Mouse (Mus musculus): Measurements from ENCODE around the gene Vmn2r28.
"Not testable (repeated sequence)": the region's sequence is repeated elsewhere in the genome, so short reads cannot be mapped to it uniquely, and the experiment has no call there.

Vmn2r28 gene

DNA sequence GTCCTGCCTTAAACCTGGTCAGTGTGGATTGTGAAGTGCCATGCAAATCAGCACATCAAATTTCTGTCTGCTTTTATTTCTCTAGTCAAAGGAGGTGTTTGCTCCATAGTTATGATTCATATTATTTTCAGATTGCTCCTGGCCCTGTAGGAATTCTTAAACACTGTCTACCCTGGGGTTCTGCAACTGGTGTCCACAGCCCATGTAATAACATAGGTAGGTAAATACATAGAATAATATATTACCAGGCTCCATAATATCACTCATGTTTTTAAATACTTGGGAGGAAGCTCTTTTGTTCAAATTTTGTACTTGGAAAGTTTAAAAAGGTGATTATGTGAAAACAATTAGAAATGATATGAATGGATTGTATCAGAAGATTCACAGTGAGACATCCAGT lies at the start of gene Vmn2r28:
Vmn2r28 (minus strand) TSS at position 101 of the 400 bp plus-strand sequence.
- not testable (repeated sequence) for DNase-seq (ENCODE audit: low read depth, low spot score)

DNA sequence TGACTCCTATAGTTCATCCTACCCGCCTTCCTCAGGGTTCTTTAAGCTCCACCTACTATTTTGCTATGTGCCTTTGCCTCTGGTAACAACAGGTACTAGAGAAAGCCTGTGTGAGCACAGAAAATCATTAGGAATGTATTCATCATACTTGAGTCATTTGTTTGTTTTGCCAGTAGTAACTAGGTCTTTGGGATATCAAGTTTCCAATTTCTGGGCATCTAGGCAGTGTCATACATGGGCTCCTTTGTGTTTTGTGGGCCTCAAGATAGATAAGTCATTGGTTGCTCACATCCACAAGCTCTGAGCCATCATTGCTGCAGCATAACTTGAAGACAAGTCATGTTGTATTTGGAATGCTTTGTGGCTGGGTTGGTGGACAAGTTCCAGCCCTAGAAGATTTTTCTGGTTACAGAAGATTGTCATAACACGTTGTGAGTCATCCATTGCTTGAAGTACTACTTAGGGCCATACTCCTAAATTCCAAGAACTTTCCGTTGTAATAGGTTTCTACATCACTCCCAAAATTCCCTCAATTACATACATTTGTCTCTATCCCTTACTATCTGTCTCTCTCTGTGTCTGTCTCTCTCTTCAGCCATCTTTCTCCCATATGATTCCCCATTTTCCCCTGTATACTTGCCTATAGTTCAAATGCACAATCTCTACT lies 47.1 kb upstream of the Vmn2r28 start:
- not testable (repeated sequence) for DNase-seq (ENCODE audit: low read depth, low spot score)

DNA sequence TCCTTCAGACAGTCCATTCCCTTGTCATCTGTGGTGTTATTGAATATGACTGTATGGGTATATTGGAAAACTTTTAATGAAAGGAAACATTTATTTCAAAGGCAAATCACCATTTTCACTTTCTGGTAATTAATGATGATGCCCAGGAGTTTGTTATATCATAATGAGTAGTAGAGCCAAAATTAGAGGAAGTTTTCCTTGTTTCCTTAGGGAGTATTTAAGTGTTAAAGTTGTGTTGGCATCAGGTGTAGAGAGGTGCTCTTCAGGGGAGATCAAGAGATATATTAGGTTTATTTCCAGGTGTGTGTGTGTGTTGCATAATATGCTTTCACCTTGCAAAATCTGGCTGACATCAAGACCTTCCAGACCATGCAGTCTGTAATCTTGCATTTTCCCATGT lies 37.1 kb downstream of the Vmn2r28 start, which contains the start of gene Vmn1r59:
Vmn1r59 (minus strand) TSS at position 101 of the 400 bp plus-strand sequence.
- DNase-seq (ENCODE audit: low read depth, low spot score) = no peak

DNA sequence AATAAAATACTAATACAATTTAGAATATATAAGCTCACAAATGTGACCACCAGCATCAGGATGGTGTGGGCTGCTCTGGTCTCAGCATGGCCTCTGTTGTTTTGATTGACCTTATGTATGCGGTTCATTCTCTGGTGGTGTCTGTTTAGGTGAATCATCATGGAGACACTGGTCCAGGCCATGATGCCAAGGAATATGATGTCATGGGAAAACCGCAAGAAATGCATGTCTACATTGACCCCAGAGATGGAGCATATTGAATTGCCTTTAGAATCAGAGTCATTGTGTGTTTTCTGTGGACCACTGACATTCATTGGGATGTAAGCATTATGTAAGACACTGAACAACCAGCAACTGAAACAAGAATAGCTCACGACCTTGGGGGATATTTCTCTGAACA lies 39.7 kb downstream of the Vmn2r28 start:
- DNase-seq (ENCODE audit: low read depth, low spot score) = not testable (repeated sequence)

DNA sequence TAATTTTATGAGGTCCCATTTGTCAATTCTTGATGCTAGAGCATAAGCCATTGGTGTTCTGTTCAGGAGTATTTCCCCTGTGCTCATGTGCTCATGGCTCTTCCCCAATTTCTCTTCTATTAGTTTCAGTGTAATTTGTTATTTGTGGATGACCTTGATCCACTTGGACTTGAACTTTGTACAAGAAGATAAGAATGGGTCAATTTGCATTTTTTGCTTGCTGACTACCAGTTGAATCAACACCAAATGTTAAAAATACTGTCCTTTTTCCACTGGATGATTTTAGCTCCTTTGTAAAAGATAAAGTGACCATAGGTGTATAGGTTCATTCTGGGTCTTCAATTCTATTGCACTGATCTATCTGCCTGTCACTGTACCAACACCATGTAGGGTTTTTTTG lies 45.1 kb downstream of the Vmn2r28 start:
- DNase-seq (ENCODE audit: low read depth, low spot score) = no peak
